Mouse (Mus musculus) hindbrain, postnatal 0 days (tissue): ENCODE results near the gene Synpr. TPM values are rescaled to one million over a fixed set of nuclear protein-coding genes. Genes with fewer than 3 reads are reported as not detected.

Experiments used
- ATAC-seq: fragments of 200-750 bp; cut with Nextera tagmentation; 2 replicates; pipeline ENCODE4 v1.8.0; 2017; ENCODE audit warnings: mild to moderate bottlenecking, moderate TSS enrichment, moderate library complexity
- DNase-seq: peaks from one replicate; pipeline ENCODE4 v3.0.0-alpha.2; 2015; ENCODE audit warnings: low spot score
- H3K27ac ChIP-seq: fragments of 300-500 bp; sonication (generic); 2 replicates; pipeline ENCODE4 v1.5.1; 2014; ENCODE audit warnings: mild to moderate bottlenecking
- H3K27me3 ChIP-seq: fragments of 300-500 bp; sonication (generic); 2 replicates; pipeline ENCODE4 v1.6.1; 2014; ENCODE audit warnings: low read length, mixed read lengths; ENCODE audit not compliant: insufficient read depth
- H3K36me3 ChIP-seq: fragments of 300-500 bp; sonication (generic); 2 replicates; pipeline ENCODE4 v1.6.1; 2014; ENCODE audit warnings: low read length, mixed read lengths; ENCODE audit not compliant: insufficient read depth
- H3K4me1 ChIP-seq: fragments of 300-500 bp; sonication (generic); 2 replicates; pipeline ENCODE4 v1.6.1; 2014; ENCODE audit warnings: antibody characterized with exemption, low read length, mixed read lengths; ENCODE audit not compliant: insufficient read depth
- H3K4me2 ChIP-seq: fragments of 300-500 bp; sonication (generic); 2 replicates; pipeline ENCODE4 v1.6.1; 2014; ENCODE audit warnings: low read depth, mild to moderate bottlenecking, low read length, moderate library complexity, mixed read lengths
- H3K4me3 ChIP-seq: fragments of 300-500 bp; sonication (generic); 2 replicates; pipeline ENCODE4 v1.5.1; 2014; ENCODE audit warnings: low read length
- H3K9ac ChIP-seq: fragments of 300-500 bp; sonication (generic); replicated peaks from 2 replicates; pipeline ENCODE4 v1.6.1; 2014; ENCODE audit warnings: mild to moderate bottlenecking, low read length, moderate library complexity, mixed read lengths
- H3K9me3 ChIP-seq: fragments of 300-500 bp; sonication (generic); 2 replicates; pipeline ENCODE4 v1.6.1; 2016; ENCODE audit warnings: low read length, mixed read lengths
- CTCF ChIP-seq: IDR thresholded peaks from 2 replicates; pipeline ENCODE4 v1.5.1; 2016; ENCODE audit warnings: antibody characterized with exemption, control low read depth, low read depth
- WGBS: fragments of 180-500 bp; shearing (Covaris S2); extraction: QIAGEN DNeasy Blood & Tissue Kit; methylation state at CpG from one replicate; pipeline ENCODE4 v1.1.7; 2014; 5-methylcytosine and 5-hydroxymethylcytosine counted together
- polyA plus RNA-seq: library from polyadenylated mRNA; unstranded; fragments of >200 nt; fragmentation: Nextera tagmentation; extraction: Ambion mirVana; gene quantifications from 2 replicates; pipeline ENCODE4 v1.2.1, GENCODE M21; 2015
- total RNA-seq: library from RNA; depleted of rRNA; stranded (reverse); fragments of >200 nt; gene quantifications from 2 replicates; pipeline ENCODE4 v1.2.3, GENCODE M21; 2014

Gene Synpr
- total and polyA plus RNA-seq, 2 experiments from 2014 or later, result 58.2 to 59.9 TPM

DNA sequence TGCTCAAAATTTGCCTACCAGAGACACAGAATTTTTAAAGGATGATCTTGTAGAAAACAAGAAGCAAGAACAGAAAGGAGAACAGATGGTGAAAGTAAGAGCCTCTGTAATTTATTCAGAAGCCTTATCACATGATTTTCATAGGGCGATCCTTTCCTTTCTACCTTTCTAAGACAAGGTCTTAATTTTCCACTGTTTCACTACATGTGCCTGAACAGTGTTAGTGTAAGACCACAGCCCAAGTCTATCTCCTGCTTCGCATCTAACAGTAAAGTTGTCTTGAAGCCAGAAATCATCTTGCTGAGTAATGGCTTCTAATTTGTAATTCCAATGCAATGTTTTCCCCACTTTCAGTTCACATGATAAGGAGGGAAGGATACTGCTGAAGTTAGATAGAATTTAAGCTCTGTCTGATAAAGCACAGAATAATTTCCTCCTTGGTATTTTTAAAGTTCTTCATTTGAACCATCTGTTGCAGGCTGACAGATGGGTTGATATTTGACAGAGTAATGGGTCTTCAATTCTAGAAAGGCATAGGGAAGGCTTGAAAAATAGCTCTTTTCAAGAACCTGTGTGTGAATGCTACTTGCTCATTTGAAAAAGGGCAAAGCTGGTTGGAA, 308.9 kb downstream of the Synpr start:
- Histone ChIP-seq H3K4me3 (no peak overlapping the region), H3K9me3 (no peaks in the 10 kb centered on the region), H3K36me3 (no peaks in the 10 kb centered on the region), H3K4me2 (no peak overlapping the region), H3K4me1 (no peaks in the 10 kb centered on the region), H3K9ac (no peak overlapping the region), H3K27ac (no peak overlapping the region), H3K27me3 (no peaks in the 10 kb centered on the region)
- ATAC-seq, result no peak
- no peak for DNase-seq
- TF ChIP-seq CTCF, result no peak
- WGBS, result 91% methylated on average over 2 of the region's 2 CpGs

DNA sequence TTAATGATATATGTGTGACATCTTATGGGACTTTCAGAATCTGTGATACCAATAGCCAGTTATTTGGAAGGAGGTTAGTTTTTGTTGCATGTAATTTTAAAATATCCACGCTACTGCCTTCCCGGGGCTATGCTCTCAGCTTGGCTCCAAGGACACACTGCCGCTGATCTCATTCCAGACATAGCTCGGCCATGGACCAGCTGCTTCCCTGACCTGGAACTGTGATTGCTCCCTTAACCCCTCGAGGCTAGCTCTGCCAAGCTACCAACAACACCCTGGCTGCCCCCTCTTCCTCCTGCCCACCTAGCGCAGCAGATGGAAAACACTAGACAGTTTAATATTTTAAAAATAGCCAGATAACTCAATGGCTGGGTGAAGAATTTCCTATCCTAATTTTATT, 311.7 kb downstream of the Synpr start:
- H3K36me3 ChIP-seq, result no peaks in the 10 kb centered on the region
- ATAC-seq (no peak), DNase-seq (peak; percentile 9)
- no peak overlapping the region for H3K4me3 ChIP-seq
- WGBS, result 68% methylated on average over 6 of the region's 6 CpGs
- no peak overlapping the region for H3K9ac ChIP-seq
- no peaks in the 10 kb centered on the region for H3K9me3 ChIP-seq
- no peaks in the 10 kb centered on the region for H3K27me3 ChIP-seq
- no peak overlapping the region for H3K27ac ChIP-seq
- H3K4me2 ChIP-seq, result no peak overlapping the region
- H3K4me1 ChIP-seq, result no peaks in the 10 kb centered on the region
- no peak for TF ChIP-seq CTCF

DNA sequence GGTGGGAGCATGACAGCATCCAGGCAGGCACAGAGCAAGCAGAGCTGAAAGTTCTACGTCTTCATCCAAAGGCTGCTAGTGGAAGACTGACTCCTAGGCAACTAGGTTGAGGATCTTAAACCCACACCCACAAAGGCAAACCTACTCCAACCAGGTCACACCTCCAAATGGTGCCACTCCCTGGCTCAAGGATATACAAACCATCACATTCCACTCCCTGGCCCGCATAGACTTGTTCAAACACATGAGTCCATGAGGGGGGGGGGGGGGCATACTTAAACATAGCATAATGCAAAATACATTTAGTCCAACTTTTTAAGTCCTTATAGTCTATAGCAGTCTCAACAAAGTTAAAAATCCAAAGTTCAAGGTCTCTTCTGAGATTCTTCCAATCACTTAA, 312.6 kb downstream of the Synpr start:
- no peak overlapping the region for H3K4me3 ChIP-seq
- H3K27me3 ChIP-seq, result no peaks in the 10 kb centered on the region
- H3K9me3 ChIP-seq, result no peaks in the 10 kb centered on the region
- no peaks in the 10 kb centered on the region for H3K36me3 ChIP-seq
- no peak for ATAC-seq
- no peak for TF ChIP-seq CTCF
- H3K4me1 ChIP-seq, result no peaks in the 10 kb centered on the region
- no peak overlapping the region for H3K27ac ChIP-seq
- no peak overlapping the region for H3K4me2 ChIP-seq
- no peak for DNase-seq
- WGBS, result 87% methylated on average over 2 of the region's 2 CpGs
- no peak overlapping the region for H3K9ac ChIP-seq

DNA sequence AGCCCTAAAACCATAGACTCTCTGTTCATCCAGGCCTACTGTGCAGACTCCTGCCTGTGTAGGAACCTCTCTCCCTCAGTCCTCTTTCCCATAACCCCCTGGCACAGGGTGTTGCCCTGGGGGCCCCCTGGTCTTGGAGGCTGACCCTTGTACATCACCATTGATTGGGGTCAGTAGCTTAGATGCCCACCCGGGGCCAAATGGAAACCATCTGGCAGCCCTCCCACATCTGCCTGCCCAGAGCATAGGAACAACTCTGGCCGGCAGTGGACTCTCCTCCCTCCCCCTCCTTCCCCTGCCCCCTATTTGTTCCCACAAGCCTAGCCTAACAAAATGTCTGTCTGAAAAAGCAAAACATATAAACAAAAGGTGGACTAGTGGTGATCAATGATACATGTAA, 336.0 kb downstream of the Synpr start:
- 53% methylated on average over 2 of the region's 2 CpGs for WGBS
- H3K4me1 ChIP-seq, result no peaks in the 10 kb centered on the region
- ATAC-seq (no peak), DNase-seq (no peak)
- H3K36me3 ChIP-seq, result no peaks in the 10 kb centered on the region
- H3K9me3 ChIP-seq, result no peaks in the 10 kb centered on the region
- H3K27me3 ChIP-seq, result no peaks in the 10 kb centered on the region
- H3K4me2 ChIP-seq, result no peak overlapping the region
- no peak overlapping the region for H3K4me3 ChIP-seq
- H3K27ac ChIP-seq, result no peak overlapping the region
- H3K9ac ChIP-seq, result no peak overlapping the region
- TF ChIP-seq CTCF, result no peak

DNA sequence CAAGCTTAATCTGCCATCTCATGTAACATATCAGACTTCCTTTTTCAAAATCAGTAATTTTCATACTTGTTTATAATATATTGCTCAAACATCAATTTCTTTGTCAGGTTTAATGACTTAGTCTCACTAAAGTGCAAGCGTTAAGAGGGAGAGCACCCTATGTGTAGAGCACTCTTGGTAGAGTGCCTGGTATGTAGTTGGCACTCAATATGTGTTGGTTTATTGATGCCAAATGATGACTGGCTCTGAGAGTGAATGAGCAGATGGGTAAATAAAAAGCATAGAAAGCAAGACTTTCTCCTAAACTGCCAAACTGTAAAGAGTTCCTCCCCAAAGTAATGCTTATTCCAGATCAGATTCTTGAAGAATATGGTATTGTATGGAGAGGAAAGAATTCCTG, 365.3 kb downstream of the Synpr start:
- no peak overlapping the region for H3K4me3 ChIP-seq

GRCm38 (mm10) chr14:13651039-13651438, 366.5 kb downstream of the Synpr start:
- no peak overlapping the region for H3K4me2 ChIP-seq
- TF ChIP-seq CTCF, result no peak
- no peak overlapping the region for H3K27ac ChIP-seq
- no peaks in the 10 kb centered on the region for H3K9me3 ChIP-seq
- no peaks in the 10 kb centered on the region for H3K36me3 ChIP-seq
- no peak for ATAC-seq
- 56% methylated on average over 1 of the region's 1 CpGs for WGBS
- H3K4me3 ChIP-seq, result no peak overlapping the region
- H3K9ac ChIP-seq, result no peak overlapping the region
- peak; percentile 25 for DNase-seq
- no peaks in the 10 kb centered on the region for H3K4me1 ChIP-seq
- no peaks in the 10 kb centered on the region for H3K27me3 ChIP-seq

More for the DNA sequence above, 365.3 kb downstream of the Synpr start:
- Histone ChIP-seq H3K9ac (no peak overlapping the region), H3K27me3 (no peaks in the 10 kb centered on the region), H3K4me1 (no peaks in the 10 kb centered on the region), H3K36me3 (no peaks in the 10 kb centered on the region), H3K9me3 (no peaks in the 10 kb centered on the region), H3K4me2 (no peak overlapping the region), H3K27ac (no peak overlapping the region)
- no peak for DNase-seq
- WGBS, result 82% methylated on average over 1 of the region's 1 CpGs
- no peak for ATAC-seq
- TF ChIP-seq CTCF, result no peak

DNA sequence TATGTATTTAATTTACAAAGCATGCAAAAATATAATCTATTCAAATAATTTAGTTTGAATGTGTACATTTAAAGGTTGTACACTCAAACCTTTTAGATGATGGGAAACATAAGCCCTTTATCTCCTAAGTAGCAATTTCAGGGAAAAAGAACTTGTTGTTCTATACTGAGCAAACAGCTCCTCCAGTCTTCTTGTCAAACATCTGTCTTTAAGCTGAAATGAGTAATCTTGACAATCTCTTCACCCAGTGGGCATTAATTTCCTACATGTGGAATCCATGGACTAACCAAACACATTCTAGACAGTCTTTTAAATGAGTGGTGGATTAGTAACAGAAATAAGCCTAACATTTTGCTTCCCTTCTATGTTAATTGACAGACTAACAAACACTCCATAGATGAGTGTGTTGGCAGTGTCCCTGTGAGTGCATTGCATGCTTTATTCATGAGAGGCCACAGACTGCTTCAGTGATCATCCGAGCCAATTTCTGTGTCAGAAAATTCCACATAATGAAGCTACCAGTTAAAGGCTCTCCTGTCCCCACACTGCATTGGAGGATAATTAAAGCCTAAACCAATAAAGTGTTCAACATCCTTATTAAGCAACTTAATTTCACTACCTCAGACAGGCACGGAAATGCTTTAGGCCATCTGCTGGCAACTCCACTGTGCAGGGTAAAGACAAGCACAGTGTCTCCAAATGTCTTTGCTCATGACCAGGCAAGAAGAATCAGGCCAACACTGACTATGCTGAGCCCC, 367.1 kb downstream of the Synpr start:
- WGBS, result 29% methylated on average over 2 of the region's 2 CpGs
- ATAC-seq (peak; percentile 90), DNase-seq (peak; percentile 69)
- H3K9me3 ChIP-seq, result no peaks in the 10 kb centered on the region
- H3K4me2 ChIP-seq, result no peak overlapping the region
- no peaks in the 10 kb centered on the region for H3K4me1 ChIP-seq
- no peaks in the 10 kb centered on the region for H3K36me3 ChIP-seq
- H3K27ac ChIP-seq, result peak overlapping the region; percentile 26; the same call in 1 of the 2 replicates
- no peak overlapping the region for H3K9ac ChIP-seq
- H3K27me3 ChIP-seq, result no peaks in the 10 kb centered on the region
- TF ChIP-seq CTCF, result peak; percentile 21; the same call in 1 of the 2 replicates
- H3K4me3 ChIP-seq, result no peak overlapping the region
